Mouse (Mus musculus): ENCODE measurements around the gene 2610528A11Rik.

Gene 2610528A11Rik

GRCm38 (mm10) chr14:37094436-37094835 is 19.4 kb downstream of the 2610528A11Rik start:
- no peak for DNase-seq (ENCODE audit: low spot score)

GRCm38 (mm10) chr14:37083755-37084154 is 30.1 kb downstream of the 2610528A11Rik start:
- no peak for DNase-seq (ENCODE audit: low spot score)

GRCm38 (mm10) chr14:37080724-37081123 is 33.1 kb downstream of the 2610528A11Rik start:
- no peak for DNase-seq (ENCODE audit: low spot score)

GRCm38 (mm10) chr14:37068516-37068915 is 45.3 kb downstream of the 2610528A11Rik start:
- peak; percentile 81 for DNase-seq (ENCODE audit: low spot score)

GRCm38 (mm10) chr14:37067629-37068028 is 46.2 kb downstream of the 2610528A11Rik start, which contains the start of gene Lrit2:
Lrit2 (plus strand) TSS chr14:37067929.
- DNase-seq (ENCODE audit: low spot score), result no peak

- DNase-seq (ENCODE audit: low spot score), result no peak
These were observed 47.2 kb downstream of the 2610528A11Rik start for GRCm38 (mm10) chr14:37066636-37067035.

GRCm38 (mm10) chr14:37064849-37065248 is 49.0 kb downstream of the 2610528A11Rik start:
- DNase-seq (ENCODE audit: low spot score), result no peak
